Mouse (Mus musculus) embryonic stem cell, embryonic (primary cell): ENCODE measurements around the gene Gstt3.
"Not testable (repeated sequence)": the region's sequence is repeated elsewhere in the genome, so short reads cannot be mapped to it uniquely, and the experiment has no call there.

Source experiments
- CTCF ChIA-PET, 4 experiments: fragments of 300-600 bp in 2 of 4; fragments of 350-600 bp in 2 of 4; sonication (Branson Sonifier 250); formaldehyde crosslinking; loops; one replicate each; lab custom pipeline; 2022; ENCODE audit warnings: inconsistent platforms in 2 of 4; lab: Charles Lee
- POLR2A ChIA-PET, 4 experiments: fragments of 300-600 bp in 2 of 4; fragments of 350-600 bp in 2 of 4; sonication (Branson Sonifier 250); formaldehyde crosslinking; loops; one replicate each; lab custom pipeline; 2022; ENCODE audit warnings: antibody characterized with exemption in 4 of 4, inconsistent platforms in 1 of 4; lab: Charles Lee

Gene Gstt3

DNA sequence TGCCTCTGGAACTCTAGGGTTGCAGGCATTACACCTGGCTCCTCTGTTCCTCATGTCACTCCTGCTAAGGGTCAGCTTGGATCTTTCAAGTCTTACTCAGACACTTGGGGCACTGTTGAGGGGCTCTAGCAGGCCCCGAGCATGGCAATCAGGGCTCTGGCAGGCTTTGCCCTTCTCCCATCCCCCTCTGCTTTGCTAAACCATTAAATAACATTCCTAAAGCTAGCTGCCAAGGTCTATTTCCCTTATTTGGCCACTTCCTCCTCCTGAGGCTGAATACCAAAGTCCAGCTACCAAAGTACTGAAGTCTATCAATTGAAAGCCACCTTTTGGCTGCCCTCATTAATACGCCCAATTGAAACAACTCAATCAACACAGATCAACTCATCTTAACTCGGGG lies 13.7 kb upstream of the Gstt3 start:
- ChIA-PET CTCF (interaction anchor here in 2 of 4 experiments (0.6 to 1.2 kb wide), 3 partner anchors 38 to 51 kb away, joined by 3 to 4 read pairs (median 3); no protein-coding TSS in a partner anchor), POLR2A (interaction anchor here in 3 of 4 experiments (0.7 to 1.4 kb wide), 3 partner anchors 22 to 199 kb away, joined by 3 to 4 read pairs (median 3); partner anchors contain the start of gene Ddt (in 3 of the 3))

GRCm38 (mm10) chr10:75790773-75791172 lies 9.6 kb upstream of the Gstt3 start:
- CTCF ChIA-PET = interaction anchor here in 3 of 4 experiments (0.6 to 2.1 kb wide), 6 partner anchors 8 to 146 kb away, joined by 3 to 10 read pairs (median 5); partner anchors contain the start of genes Gm20441 (in 1 of the 3) and Gstt3 (in 1 of the 3)
- POLR2A ChIA-PET = interaction anchor here (0.6 to 1.6 kb wide), 6 partner anchors 10 to 47 kb away, joined by 3 to 5 read pairs (median 4); partner anchors contain the start of genes Ddt (in 2 of the 4), Gm20441 (in 1 of the 4) and Gstt2 (in 1 of the 4)

DNA sequence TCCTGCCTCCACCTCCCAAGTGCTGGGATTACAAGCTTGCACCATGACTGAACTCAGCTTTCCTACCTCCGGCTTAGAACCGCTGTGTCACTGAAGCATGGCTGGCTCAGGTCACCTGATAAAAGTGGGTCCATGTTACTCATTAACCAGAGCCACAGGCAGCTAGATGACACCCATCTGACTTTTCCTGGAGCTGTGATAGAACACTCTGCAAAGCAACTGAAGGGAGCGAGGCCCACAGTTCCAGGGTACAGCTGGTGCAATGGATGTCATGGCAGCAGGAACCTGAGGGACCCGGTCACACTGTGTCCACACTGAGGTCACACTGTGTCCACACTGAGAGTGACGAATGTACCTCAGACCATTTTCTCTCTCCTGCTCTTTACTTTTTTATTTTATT lies 8.6 kb upstream of the Gstt3 start:
- ChIA-PET CTCF (interaction anchor here in 2 of 4 experiments (0.6 to 1.5 kb wide), 2 partner anchors 17 to 42 kb away, joined by 3 to 12 read pairs; no protein-coding TSS in a partner anchor), POLR2A (interaction anchor here in 2 of 4 experiments (1.0 to 1.7 kb wide), 5 partner anchors 9 to 147 kb away, joined by 3 to 6 read pairs (median 5); partner anchors contain the start of genes Gstt1 (in 2 of the 2), Ddt (in 1 of the 2), Gm20441 (in 1 of the 2) and Gstt3 (in 1 of the 2))

- CTCF ChIA-PET = interaction anchor here in 3 of 4 experiments (0.7 to 1.5 kb wide), 3 partner anchors 43 to 313 kb away, joined by 3 to 5 read pairs (median 5); no protein-coding TSS in a partner anchor
These were observed 8.0 kb upstream of the Gstt3 start for GRCm38 (mm10) chr10:75789081-75789735.

GRCm38 (mm10) chr10:75788277-75788676 lies 7.1 kb upstream of the Gstt3 start:
- ChIA-PET POLR2A (interaction anchor here in 2 of 4 experiments (0.7 to 1.7 kb wide), 4 partner anchors 8 to 471 kb away, joined by 3 to 6 read pairs (median 4); partner anchors contain the start of genes Gm20441 (in 1 of the 2) and Gstt3 (in 1 of the 2)), CTCF (interaction anchor here in 2 of 4 experiments (0.7 to 0.9 kb wide), 2 partner anchors 314 to 330 kb away, joined by 3 to 5 read pairs; no protein-coding TSS in a partner anchor)

More at GRCm38 (mm10) chr10:75789081-75789735, 8.0 kb upstream of the Gstt3 start:
- POLR2A ChIA-PET = interaction anchor here in 3 of 4 experiments (0.5 to 1.7 kb wide), 10 partner anchors 9 to 449 kb away, joined by 3 to 7 read pairs (median 4); partner anchors contain the start of genes Gstt1 (in 2 of the 3), Gm20441 (in 1 of the 3) and Gstt3 (in 1 of the 3)

DNA sequence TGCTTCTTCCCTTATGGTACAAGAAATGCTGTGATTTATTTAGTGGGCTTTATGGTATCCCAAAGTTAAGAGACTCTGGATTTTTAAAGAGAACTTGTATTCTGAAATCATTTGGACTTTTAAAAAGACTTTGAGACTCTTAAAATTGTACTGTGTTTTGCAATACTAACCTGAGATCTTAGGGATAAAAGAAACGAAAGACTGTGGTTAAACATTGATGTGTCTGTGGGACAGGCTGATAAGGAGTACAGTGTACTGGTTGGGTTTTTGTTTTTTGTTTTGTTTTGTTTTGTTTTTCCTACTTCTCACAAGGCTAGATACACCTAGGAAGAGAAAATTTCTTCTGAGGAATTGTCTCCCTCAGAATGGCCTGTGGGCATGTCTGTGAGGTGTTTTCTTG lies 4.2 kb upstream of the Gstt3 start:
- POLR2A ChIA-PET = interaction anchor here in 1 of 4 experiments (2.7 kb wide), 1 partner anchor 12 kb away, joined by 10 read pairs; the partner anchor contains the start of gene Ddt
- CTCF ChIA-PET = no interaction called here

DNA sequence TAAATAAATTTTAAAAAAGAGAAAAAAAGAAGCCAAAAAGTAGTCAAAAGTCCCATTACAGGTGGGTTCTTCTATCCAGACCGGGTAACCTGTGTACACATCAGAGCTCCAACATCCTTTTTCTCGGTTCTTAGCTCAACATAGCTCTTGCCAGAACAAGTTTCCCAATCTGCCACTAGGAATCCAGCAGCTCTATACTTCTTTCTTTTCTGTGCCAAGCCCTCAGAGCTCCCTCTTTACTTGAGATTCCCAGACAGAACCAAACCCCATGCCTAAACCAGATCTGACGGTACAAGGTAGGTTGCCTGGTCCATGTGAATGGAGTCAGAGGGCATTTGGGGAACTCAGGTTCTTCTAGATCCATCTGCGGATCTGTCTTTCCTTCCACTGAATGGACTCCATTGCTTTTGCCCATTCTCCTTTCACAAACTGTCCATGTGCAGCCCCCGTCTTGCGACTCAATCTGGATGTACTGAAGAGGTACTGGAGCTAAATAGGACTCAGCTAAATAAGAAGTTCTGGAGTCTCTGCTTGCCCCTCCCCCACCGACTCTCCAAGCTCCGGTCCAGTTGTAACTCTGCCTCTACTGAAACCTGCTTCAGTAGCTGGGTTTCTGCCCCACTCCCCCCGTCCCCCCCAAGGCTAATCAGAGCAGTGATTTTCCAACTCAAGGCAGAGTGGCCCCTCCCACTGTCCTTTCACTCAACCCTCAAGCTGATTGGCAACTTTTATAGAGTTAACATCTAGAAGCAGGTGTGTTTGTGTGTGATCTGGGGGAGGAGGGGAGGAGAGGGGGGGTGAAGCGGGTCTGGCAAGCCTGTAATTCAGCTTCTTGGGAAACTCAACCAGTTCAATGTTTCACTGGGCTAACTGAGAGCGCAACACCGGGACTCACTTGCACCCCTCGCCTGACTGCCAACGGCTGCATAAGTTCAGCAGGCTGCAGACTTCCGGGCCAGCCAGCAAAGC lies 1.7 kb downstream of the Gstt3 start:
- CTCF ChIA-PET = interaction anchor here in 3 of 4 experiments (0.6 to 2.0 kb wide), 15 partner anchors 12 to 193 kb away, joined by 3 to 14 read pairs (median 4); partner anchors contain the start of genes Gstt1 (in 1 of the 3) and Gstt2 (in 1 of the 3)
- POLR2A ChIA-PET = interaction anchor here (0.6 to 2.4 kb wide), 25 partner anchors 9 to 248 kb away, joined by 3 to 28 read pairs (median 4); partner anchors contain the start of genes Cabin1 (in 2 of the 4), Gstt2 (in 1 of the 4) and Smarcb1 (in 1 of the 4)

DNA sequence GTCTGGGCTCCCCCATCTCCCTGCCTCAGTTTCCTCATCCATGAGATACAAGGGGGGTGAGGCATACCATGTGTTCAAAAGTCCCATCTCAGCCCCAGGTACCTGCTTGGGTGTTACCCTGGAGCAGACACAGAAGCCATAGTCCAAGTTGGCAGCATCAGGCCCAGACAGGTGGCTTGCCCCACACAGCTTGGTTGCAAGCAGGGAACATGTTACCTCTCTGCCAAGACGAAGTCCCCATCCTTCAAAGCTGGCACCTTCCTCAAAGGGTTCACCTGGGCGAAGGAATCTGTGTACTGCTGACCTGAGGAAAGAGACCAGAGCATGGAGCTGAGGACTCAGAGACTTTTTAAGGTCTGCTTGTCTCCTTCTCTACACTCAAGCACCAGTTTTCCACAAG lies 3.3 kb downstream of the Gstt3 start:
- CTCF ChIA-PET = interaction anchor here in 2 of 4 experiments (0.8 to 1.8 kb wide), 4 partner anchors 13 to 69 kb away, joined by 3 to 4 read pairs (median 4); no protein-coding TSS in a partner anchor

DNA sequence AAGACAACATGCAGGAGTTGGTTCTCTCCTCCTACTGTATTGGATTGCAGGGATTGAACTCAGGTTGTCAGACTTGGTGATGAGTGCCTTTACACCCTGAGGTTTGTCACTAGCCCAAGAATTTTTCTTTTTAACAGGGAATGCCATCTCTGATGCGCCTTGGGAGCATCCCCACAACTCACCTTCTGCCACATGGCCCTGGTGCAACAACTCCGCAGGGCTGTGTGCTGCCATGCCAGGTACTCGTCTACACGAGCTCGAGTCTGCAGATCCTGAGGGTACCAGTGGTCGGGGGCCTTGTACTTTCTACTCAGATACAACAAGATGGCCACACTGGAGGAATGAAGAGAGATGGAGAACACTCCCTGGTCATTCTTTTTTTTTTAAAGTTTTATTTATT lies 4.7 kb downstream of the Gstt3 start:
- ChIA-PET CTCF (interaction anchor here in 2 of 4 experiments (0.6 kb wide), 2 partner anchors 250 to 461 kb away, joined by 4 to 5 read pairs; partner anchors contain the start of gene Prmt2 (in 1 of the 2)), POLR2A (interaction anchor here in 2 of 4 experiments (1.0 to 2.3 kb wide), 2 partner anchors 12 to 15 kb away, joined by 4 to 11 read pairs; partner anchors contain the start of gene Cabin1 (in 1 of the 2))

More for the DNA sequence above, 3.3 kb downstream of the Gstt3 start:
- POLR2A ChIA-PET = interaction anchor here in 2 of 4 experiments (0.6 to 2.3 kb wide), 5 partner anchors 14 to 210 kb away, joined by 3 to 11 read pairs (median 3); partner anchors contain the start of gene Cabin1 (in 1 of the 2)

DNA sequence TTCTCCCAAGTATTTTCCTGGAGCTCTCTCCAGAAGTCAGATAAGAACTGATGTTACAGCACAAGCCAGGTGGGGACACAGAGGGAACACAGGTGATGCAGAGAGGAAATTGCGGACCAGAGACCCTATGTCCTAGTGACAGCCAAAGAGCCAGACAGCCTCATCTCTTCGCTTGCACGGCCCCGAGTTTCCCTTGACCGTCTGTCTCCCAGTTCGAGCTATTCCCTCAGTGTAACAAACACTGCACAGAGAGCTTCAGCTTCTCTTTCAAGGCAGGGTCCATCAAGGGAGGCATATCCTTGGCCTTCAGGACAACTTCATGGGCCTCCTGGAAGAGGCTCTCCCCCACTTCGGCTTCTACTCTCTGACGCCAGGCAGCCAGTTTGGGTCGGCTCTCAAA lies 6.6 kb downstream of the Gstt3 start:
- ChIA-PET CTCF (interaction anchor here in 3 of 4 experiments (1.7 to 2.9 kb wide), 4 partner anchors 10 to 59 kb away, joined by 6 to 40 read pairs (median 17); partner anchors contain the start of gene Cabin1 (in 3 of the 3)), POLR2A (interaction anchor here in 2 of 4 experiments (0.8 to 3.5 kb wide), 8 partner anchors 8 to 157 kb away, joined by 3 to 77 read pairs (median 24); partner anchors contain the start of genes Cabin1 (in 2 of the 2) and Gstt2 (in 1 of the 2))

GRCm38 (mm10) chr10:75774102-75774501 lies 7.1 kb downstream of the Gstt3 start:
- ChIA-PET POLR2A (interaction anchor here in 3 of 4 experiments (0.8 to 3.5 kb wide), 29 partner anchors 8 to 188 kb away, joined by 3 to 77 read pairs (median 7); partner anchors contain the start of genes Cabin1 (in 3 of the 3), Mif (in 2 of the 3), Gm867 (in 1 of the 3) and Gstt1 (in 1 of the 3)), CTCF (interaction anchor here in 3 of 4 experiments (1.2 to 2.9 kb wide), 14 partner anchors 9 to 188 kb away, joined by 3 to 40 read pairs (median 4); partner anchors contain the start of gene Cabin1 (in 3 of the 3))

DNA sequence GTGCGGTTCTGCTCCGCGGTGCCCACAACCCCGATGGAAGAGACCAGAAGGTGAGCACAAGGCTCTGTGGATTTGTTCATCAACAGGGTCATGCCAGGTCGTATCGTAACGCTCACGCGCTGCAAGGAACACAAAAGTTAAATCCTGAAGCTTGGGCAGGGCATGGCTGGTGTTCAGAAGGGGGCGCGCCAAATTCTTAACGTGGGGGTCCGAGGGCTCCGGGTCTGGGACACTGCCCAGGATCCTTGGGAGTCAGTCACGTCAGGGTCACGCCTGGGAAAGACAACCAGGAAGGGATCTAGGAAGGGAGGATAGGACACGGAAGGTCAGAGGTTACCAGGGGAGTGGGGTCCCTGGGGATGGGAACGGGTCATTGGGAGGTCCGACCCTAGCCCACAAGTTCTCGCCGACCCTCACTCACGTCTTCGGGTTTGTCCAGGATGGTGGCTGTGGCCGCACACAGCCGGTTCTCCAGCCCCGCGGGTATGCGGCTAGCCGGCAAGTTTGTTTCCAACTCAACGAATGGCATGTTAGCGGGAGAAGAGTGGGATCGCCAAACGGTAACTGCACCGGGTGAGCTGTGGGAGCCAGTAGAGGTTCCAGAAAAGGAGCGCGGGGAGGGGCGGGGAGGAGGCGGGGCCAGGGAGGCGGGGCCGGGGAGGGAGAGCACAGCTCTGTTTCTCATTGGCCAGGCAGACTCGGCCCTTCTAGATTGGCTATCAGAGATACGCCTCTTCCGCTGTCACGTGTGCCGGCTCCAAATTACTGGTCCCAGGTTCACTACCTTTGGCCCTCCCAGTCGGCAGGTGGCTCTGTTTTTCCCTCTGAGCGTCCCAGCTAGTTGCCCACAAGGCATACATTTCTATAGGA lies 8.2 kb downstream of the Gstt3 start, which contains the start of gene Ddt:
Gene Ddt (minus strand): TSS at position 620 of the 870 bp plus-strand sequence.
- POLR2A ChIA-PET = interaction anchor here (0.5 to 3.5 kb wide), 106 partner anchors 8 to 1424 kb away, joined by 3 to 77 read pairs (median 4); partner anchors contain the start of genes Cabin1 (in 3 of the 4), Gstt2 (in 3 of the 4), Mif (in 3 of the 4) and Gm20441 (in 2 of the 4)
- CTCF ChIA-PET = interaction anchor here (0.5 to 2.9 kb wide), 41 partner anchors 8 to 518 kb away, joined by 3 to 40 read pairs (median 4); partner anchors contain the start of genes Cabin1 (in 4 of the 4), Gstt1 (in 2 of the 4), Derl3 (in 1 of the 4) and Gstt2 (in 1 of the 4)

- CTCF ChIA-PET = not testable (repeated sequence)
- POLR2A ChIA-PET = interaction anchor here in 3 of 4 experiments (0.6 to 1.6 kb wide), 4 partner anchors 12 to 68 kb away, joined by 3 to 10 read pairs (median 4); partner anchors contain the start of gene Gstt1 (in 1 of the 3)
These were observed 13.5 kb downstream of the Gstt3 start for GRCm38 (mm10) chr10:75767756-75768155.

DNA sequence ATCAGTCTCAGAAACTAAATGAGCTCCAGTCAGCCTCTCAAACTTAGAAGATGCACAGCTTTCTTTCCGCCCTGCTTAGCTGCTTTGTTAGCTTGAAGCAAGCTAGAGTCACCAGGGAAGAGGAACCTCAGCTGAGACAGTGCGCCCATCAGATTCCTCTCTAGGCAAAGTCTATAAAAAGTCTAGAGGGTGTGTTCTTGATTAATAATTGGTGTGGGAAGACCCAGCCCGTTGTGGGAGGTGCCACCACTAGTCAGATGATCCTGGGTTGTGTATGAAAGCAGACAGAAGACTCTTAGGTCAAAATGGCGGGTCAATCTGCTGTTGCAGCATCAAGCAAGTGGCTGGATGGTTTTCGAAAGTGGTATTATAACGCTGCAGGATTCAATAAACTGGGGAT lies 14.4 kb downstream of the Gstt3 start:
- ChIA-PET CTCF (interaction anchor here in 2 of 4 experiments (0.6 to 1.1 kb wide), 4 partner anchors 65 to 260 kb away, joined by 3 to 4 read pairs (median 4); no protein-coding TSS in a partner anchor), POLR2A (interaction anchor here in 2 of 4 experiments (0.6 to 1.2 kb wide), 5 partner anchors 7 to 201 kb away, joined by 3 read pairs; no protein-coding TSS in a partner anchor)
